8 mouse cellular contexts compared by ENCODE assay signal in the genomic region with DNA sequence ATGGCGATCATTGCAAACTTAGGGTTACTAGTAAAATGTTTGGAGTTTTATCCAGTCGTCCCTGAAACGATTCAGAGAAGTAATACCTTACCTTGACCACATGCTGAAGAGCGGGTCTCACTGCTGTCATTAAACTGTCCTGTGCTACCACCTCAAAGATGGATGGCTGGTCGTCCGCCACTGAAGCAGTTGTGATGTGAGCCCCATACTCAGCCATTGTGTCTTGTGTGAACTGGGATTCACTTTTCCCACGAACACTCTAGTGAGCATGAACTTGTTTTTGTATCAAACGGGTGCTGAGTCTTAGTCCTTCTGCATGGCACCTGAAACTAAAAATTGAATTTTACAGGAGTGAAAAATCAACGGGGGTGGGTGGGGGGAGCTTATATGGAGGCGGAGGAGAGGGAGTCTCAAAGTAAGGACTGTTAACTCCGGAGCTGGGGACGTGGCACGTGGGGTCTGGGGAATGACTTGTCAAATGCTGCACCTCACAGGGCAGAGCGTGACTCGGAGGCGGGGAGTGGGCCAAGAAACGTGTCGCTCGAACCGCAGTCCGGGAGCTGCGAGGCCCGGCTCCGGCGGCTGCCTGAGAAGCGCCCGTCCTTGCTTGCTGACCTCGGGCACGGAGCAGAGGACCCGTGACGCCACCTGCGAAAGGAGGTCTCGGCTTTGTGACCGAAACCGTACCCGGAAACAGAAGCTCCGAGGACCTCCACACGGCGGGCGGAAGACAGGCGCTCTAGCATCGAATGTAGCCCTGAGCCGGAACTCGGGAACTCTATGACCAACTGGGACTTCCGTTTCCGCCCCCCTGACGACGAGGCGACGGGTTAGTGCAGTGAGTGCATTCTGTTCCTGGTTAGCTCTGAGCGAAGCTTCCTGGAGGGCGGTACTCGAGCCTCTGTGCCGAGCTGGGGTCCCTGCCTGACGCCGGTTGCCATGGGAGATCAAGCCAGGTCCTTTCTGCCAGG. TPM values are rescaled to one million over a fixed set of nuclear protein-coding genes. Genes with fewer than 3 reads are reported as not detected.
A peak's percentile ranks its signal among the peaks of the same experiment; 100 is the strongest.
DNase-seq lines count a peak whose midpoint lies in the region; ATAC-seq and TF ChIP-seq lines count a peak whose summit lies in the region.

Gene Ap2b1, plus strand, starts transcription at position 800 of the 971 bp plus-strand sequence.

- TF ChIP-seq POLR2A in olfactory bulb, adult 2 months (IDR thresholded peaks at IDR 0.05; ENCODE audit: insufficient read depth, low read depth, low read length) = peak; percentile 80
- TF ChIP-seq POLR2A in thymus, adult 2 months (IDR thresholded peaks at IDR 0.05; ENCODE audit: control insufficient read depth, extremely low read depth, insufficient read depth, low read length, poor library complexity) = peak; percentile 74

- H3K4me2 ChIP-seq in forebrain, embryonic 16.5 days (ENCODE audit: low read length) = peak within 1 kb of the TSS; percentile 87
- peak within 1 kb of the TSS; percentile 94 for H3K4me2 ChIP-seq in lung, embryonic 14.5 days

- peak; percentile 95 for ATAC-seq in forebrain, embryonic 16.5 days
- peak; percentile 93 for ATAC-seq in lung, embryonic 14.5 days (ENCODE audit: insufficient read depth)

- H3K36me3 ChIP-seq in ES-E14 (ENCODE audit: control insufficient read depth, insufficient read depth, low read length, poor library complexity, severe bottlenecking) = peaks cover 13% of the 10 kb centered on the region
- H3K36me3 ChIP-seq in forebrain, embryonic 16.5 days (ENCODE audit: control insufficient read depth, insufficient read depth) = peaks cover 8% of the 10 kb centered on the region; the same call in 1 of the 2 replicates
- peaks cover 32% of the 10 kb centered on the region for H3K36me3 ChIP-seq in lung, embryonic 14.5 days (ENCODE audit: insufficient read depth)
- H3K36me3 ChIP-seq in thymus, adult 2 months (ENCODE audit: control insufficient read depth, insufficient read depth, low read length) = no peaks in the 10 kb centered on the region

- no peaks in the 10 kb centered on the region for H3K9me3 ChIP-seq in ES-E14 (ENCODE audit: control insufficient read depth, insufficient read depth, low read depth, low read length)
- no peaks in the 10 kb centered on the region for H3K9me3 ChIP-seq in forebrain, embryonic 16.5 days (ENCODE audit: control insufficient read depth, low read length)
- H3K9me3 ChIP-seq in lung, embryonic 14.5 days (ENCODE audit: low read depth, low read length) = no peaks in the 10 kb centered on the region

- WGBS in forebrain, embryonic 16.5 days = 3% methylated on average over 54 of the region's 56 CpGs
- WGBS in lung, embryonic 14.5 days = 2% methylated on average over 56 of the region's 56 CpGs
- WGBS in olfactory bulb, adult 2 months = 2% methylated on average over 56 of the region's 56 CpGs
- WGBS in thymus, adult 2 months = 4% methylated on average over 56 of the region's 56 CpGs

- no peaks in the 10 kb centered on the region for H3K27me3 ChIP-seq in forebrain, embryonic 16.5 days (replicated peaks; ENCODE audit: control insufficient read depth, insufficient read depth, low read length)
- no peaks in the 10 kb centered on the region for H3K27me3 ChIP-seq in lung, embryonic 14.5 days (ENCODE audit: insufficient read depth, low read length)
- H3K27me3 ChIP-seq in thymus, adult 2 months (ENCODE audit: control insufficient read depth, insufficient read depth, low read length) = no peaks in the 10 kb centered on the region

- peak within 1 kb of the TSS; percentile 94 for H3K9ac ChIP-seq in ES-E14 (ENCODE audit: insufficient read depth, low read depth, low read length, poor library complexity, severe bottlenecking)
- peak within 1 kb of the TSS; percentile 90 for H3K9ac ChIP-seq in forebrain, embryonic 16.5 days (replicated peaks; ENCODE audit: low read depth, low read length)
- H3K9ac ChIP-seq in lung, embryonic 14.5 days = peak within 1 kb of the TSS; percentile 69

- no peaks in the 10 kb centered on the region; a peak in 1 of 4 replicates for H3K4me1 ChIP-seq in ES-E14 (ENCODE audit: control insufficient read depth in 2 of 2, insufficient read depth in 2 of 2, low read length in 2 of 2, poor library complexity in 1 of 2)
- H3K4me1 ChIP-seq in forebrain, embryonic 16.5 days (replicated peaks; ENCODE audit: control insufficient read depth, insufficient read depth, low read length) = peaks cover 28% of the 10 kb centered on the region
- no peaks in the 10 kb centered on the region for H3K4me1 ChIP-seq in lung, embryonic 14.5 days (ENCODE audit: insufficient read depth)
- H3K4me1 ChIP-seq in olfactory bulb, adult 2 months (ENCODE audit: control insufficient read depth, insufficient read depth, low read length) = peaks cover 2% of the 10 kb centered on the region; the same call in 1 of the 2 replicates
- peaks cover 6% of the 10 kb centered on the region for H3K4me1 ChIP-seq in thymus, adult 2 months (replicated peaks; ENCODE audit: control insufficient read depth, insufficient read depth, low read length)

- DNase-seq in ES-E14 (ENCODE audit: low read depth, low spot score) = peak; percentile 83
- peak; percentile 95 for DNase-seq in cerebellum, adult 11-12 months
- DNase-seq in heart, postnatal 36 days = peak; percentile 90 to 91
- DNase-seq in layer of hippocampus, adult 2 months (ENCODE audit: low spot score in 2 of 2) = peak; percentile 93 to 96
- DNase-seq in lung, embryonic 14.5 days = peak; percentile 97
- peak; percentile 94 for DNase-seq in thymus, adult 2 months

- in situ Hi-C loops in ES-E14 (cut with MboI; ENCODE audit: low sequenced_read_pairs in 2 of 2, unreplicated experiment in 2 of 2) = no loop called here

- peak within 1 kb of the TSS; percentile 90 for H3K27ac ChIP-seq in ES-E14 (ENCODE audit: insufficient read depth, low read depth, low read length, poor library complexity, severe bottlenecking)
- peak within 1 kb of the TSS; percentile 92 for H3K27ac ChIP-seq in forebrain, embryonic 16.5 days (ENCODE audit: low read length)
- H3K27ac ChIP-seq in layer of hippocampus, adult 2 months = peak within 1 kb of the TSS; percentile 93
- peak within 1 kb of the TSS; percentile 92 for H3K27ac ChIP-seq in lung, embryonic 14.5 days (ENCODE audit: low read depth)
- H3K27ac ChIP-seq in olfactory bulb, adult 2 months (ENCODE audit: insufficient read depth, low read depth, low read length) = peak within 1 kb of the TSS; percentile 88
- peak within 1 kb of the TSS; percentile 66 for H3K27ac ChIP-seq in thymus, adult 2 months (ENCODE audit: control insufficient read depth, insufficient read depth, low read length)

- intact Hi-C loops in heart, postnatal 36 days (cut with DNase I) = loop anchor here (10.0 kb wide), 1 partner anchor 514 kb away; the partner anchor contains the start of gene Lig3

- H3K4me3 ChIP-seq in ES-E14 (ENCODE audit: insufficient read depth in 1 of 2, low read depth in 1 of 2, low read length in 2 of 2, poor library complexity in 1 of 2, severe bottlenecking in 1 of 2) = peak within 1 kb of the TSS; percentile 93 to 95
- peak within 1 kb of the TSS; percentile 79 for H3K4me3 ChIP-seq in forebrain, embryonic 16.5 days (replicated peaks; ENCODE audit: low read length)
- H3K4me3 ChIP-seq in layer of hippocampus, adult 2 months = peak within 1 kb of the TSS; percentile 90
- H3K4me3 ChIP-seq in lung, embryonic 14.5 days (ENCODE audit: low read depth, low read length) = peak within 1 kb of the TSS; percentile 74
- peak within 1 kb of the TSS; percentile 74 for H3K4me3 ChIP-seq in olfactory bulb, adult 2 months (ENCODE audit: insufficient read depth, low read depth, low read length)
- H3K4me3 ChIP-seq in thymus, adult 2 months (ENCODE audit: control insufficient read depth, insufficient read depth, low read length) = peak within 1 kb of the TSS; percentile 60

- no peak; the same call in 1 of the 2 replicates for TF ChIP-seq CTCF in layer of hippocampus, adult 2 months (conservative IDR thresholded peaks at IDR 0.05)
- TF ChIP-seq CTCF in lung, embryonic 14.5 days (IDR thresholded peaks at IDR 0.05; ENCODE audit: low read depth) = no peak
- no peak for TF ChIP-seq CTCF in olfactory bulb, adult 2 months (IDR thresholded peaks at IDR 0.05; ENCODE audit: insufficient read depth, low read depth, low read length)
- 0 out of 2 replicates have a peak, but pooled peaks have one; percentile 35 for TF ChIP-seq CTCF in thymus, adult 2 months (IDR thresholded peaks at IDR 0.05; ENCODE audit: borderline replicate concordance, control insufficient read depth, extremely low read depth, insufficient read depth, low read length, poor library complexity)

TF ChIP-seq in ES-E14, 5 proteins besides CTCF, POLR2A, EP300 and RAD21:
- TF ChIP-seq HCFC1 (IDR thresholded peaks at IDR 0.05; ENCODE audit: borderline replicate concordance, insufficient read depth, low read length) (peak; percentile 81), CHD2 (IDR thresholded peaks at IDR 0.05; ENCODE audit: low read depth, low read length) (no peak)

RNA-seq across cellular contexts. Expression of gene Ap2b1, which starts in this region (rescaled TPM):
- 49.0 and 58.5 TPM in 2 replicates for total RNA-seq in ES-E14 (2012; rRNA removed)
- 122 and 125 TPM in 2 replicates for polyA plus RNA-seq in forebrain, embryonic 16.5 days (2015; fragmentation: Nextera tagmentation; extraction: Ambion mirVana)
- 10 to 100 TPM; 44.9 to 46.1 TPM for total RNA-seq in heart, postnatal 36 days (2021)
- 100 to 1,000 TPM; 319 to 331 TPM for total RNA-seq in layer of hippocampus, adult 2 months (2021)
- polyA plus RNA-seq in lung, embryonic 14.5 days (2014; fragmentation: Nextera tagmentation; extraction: Ambion mirVana) = 75.3 and 78.0 TPM in 2 replicates
- 546 TPM in 1 of 2 replicates, not detected in the other for polyA plus RNA-seq in olfactory bulb, adult 2 months (2012; ENCODE audit: insufficient read depth, insufficient read length, low replicate concordance, missing spikeins)
- 41.4 and 51.0 TPM in 2 replicates for polyA plus RNA-seq in thymus, adult 2 months (2012; rRNA removed)

Comparison
In these comparisons a context has a peak if more than half of its experiments do, and no peak if none do; other contexts are left out.
1. Peak in every context shown above with its lines: DNase-seq, ATAC-seq, H3K4me3 ChIP-seq and H3K27ac ChIP-seq.